Mouse (Mus musculus): Measurements from ENCODE around the gene Olfr222.
"Not testable (repeated sequence)": the region's sequence is repeated elsewhere in the genome, so short reads cannot be mapped to it uniquely, and the experiment has no call there.

The Olfr222 gene

DNA sequence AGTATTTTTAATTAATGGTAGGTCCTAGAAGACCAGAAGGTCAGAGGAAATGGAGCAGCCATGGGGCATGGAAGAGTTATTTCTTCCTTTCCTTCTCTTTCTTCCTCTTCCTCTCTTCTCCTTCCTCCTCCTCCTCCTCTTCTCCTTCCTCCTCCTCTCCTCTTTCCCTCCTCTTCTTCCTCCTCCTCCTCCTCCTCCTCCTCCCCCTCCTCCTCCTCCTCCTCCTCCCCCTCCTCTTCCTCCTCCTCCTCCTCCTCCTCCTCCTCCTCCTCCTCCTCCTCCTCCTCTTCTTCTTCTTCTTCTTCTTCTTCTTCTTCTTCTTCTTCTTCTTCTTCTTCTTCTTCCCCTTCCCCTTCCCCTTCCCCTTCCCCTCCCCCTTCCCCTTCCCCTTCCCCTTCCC is at the start of gene Olfr222:
Gene Olfr222, minus strand, starts transcription at position 101 of the 400 bp plus-strand sequence.
- not testable (repeated sequence) for DNase-seq (ENCODE audit: low spot score in 2 of 2)

DNA sequence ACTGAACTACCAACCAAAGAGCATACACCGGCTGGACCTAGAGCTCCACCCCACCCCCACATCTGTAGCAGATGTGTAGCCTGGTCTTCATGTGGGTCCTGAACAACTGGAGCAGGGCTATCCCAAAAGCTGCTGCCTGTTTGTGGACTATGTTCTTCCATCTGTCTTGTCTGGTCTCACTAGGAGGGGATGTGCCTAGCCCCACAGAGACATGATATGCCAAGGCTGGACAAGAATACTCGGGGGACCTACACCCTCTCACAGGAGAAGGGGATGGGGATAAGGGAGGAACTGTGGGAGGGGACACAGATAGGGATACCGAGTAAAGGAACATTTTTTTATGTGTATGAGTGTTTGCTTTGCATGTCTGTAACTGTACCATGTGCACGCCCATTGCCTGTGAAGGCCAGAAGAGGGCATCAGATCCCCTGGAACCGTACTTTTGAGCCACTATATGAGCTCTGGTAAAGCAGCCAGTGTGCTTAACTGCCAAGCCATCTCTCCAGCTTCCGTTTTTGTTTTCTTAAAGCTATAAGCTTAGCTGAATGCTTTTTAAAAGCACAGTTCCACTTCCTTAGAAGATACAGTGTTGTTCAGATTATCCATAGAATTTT is 48.1 kb upstream of the Olfr222 start:
- peak; percentile 37 to 64 for DNase-seq (ENCODE audit: low spot score in 2 of 2)

DNA sequence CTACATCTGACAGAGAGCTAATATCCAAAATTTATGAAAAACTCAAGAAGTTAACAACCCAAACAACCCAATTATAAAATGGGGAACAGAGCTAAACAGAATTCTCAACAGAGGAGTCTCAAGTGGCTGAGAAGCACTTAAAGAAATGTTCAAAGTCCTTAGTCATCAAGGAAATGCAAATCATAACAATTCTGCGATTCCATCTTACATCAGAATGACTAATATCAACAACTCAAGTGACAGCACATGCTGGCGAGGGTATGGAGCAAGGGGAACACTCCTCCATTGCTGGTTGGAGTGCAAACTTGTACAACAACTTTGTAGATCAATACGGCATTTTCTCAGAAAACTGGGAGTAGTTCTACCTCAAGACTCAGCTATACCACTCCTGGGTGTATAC is 46.2 kb upstream of the Olfr222 start:
- no peak for DNase-seq (ENCODE audit: low spot score in 2 of 2)

- DNase-seq (ENCODE audit: low spot score in 2 of 2), result not testable (repeated sequence)
Measured at GRCm38 (mm10) chr11:59616986-59617385, 41.0 kb upstream of the Olfr222 start.

GRCm38 (mm10) chr11:59614120-59614519 is 38.1 kb upstream of the Olfr222 start:
- no peak for DNase-seq (ENCODE audit: low spot score in 2 of 2)

DNA sequence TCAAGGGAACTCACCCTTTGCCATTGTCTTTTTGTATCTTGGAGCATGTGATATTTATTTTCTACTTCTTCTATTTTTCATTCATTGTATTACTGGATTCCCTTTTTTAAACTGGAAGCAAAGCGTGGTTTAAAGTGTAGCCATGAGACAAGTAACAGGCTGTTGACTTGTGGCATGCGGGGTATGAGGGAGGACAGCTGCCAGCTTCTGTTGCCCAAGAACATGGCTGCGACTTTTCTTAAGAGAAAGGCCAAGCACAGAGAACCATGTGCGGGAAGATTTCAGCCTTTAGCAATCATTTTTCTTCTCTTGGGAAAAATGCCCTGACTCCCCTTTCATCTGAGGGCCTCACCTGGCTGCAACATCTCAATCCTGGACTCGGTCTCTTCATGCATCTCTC is 35.6 kb upstream of the Olfr222 start:
- DNase-seq (ENCODE audit: low spot score in 2 of 2), result no peak

DNA sequence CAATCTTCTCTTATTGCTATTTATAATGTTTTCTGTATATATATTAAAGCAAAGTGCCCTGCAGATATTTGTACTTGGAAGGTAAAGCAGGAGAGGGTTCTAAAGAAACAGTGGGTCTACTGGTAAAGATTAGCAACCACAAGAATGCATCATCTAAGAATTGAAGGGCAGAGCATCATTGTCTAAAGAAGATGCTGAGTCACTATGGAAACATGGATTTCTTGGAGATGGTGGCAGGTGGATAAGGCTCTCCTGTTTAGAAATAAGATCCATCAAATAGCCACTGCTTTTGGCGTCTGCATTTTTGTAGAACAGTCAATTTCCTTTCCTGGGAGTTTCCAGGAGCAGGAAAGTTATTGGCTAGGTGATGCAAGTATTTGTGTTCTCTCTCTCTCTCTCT is 26.3 kb upstream of the Olfr222 start:
- DNase-seq (ENCODE audit: low spot score in 2 of 2), result no peak

DNA sequence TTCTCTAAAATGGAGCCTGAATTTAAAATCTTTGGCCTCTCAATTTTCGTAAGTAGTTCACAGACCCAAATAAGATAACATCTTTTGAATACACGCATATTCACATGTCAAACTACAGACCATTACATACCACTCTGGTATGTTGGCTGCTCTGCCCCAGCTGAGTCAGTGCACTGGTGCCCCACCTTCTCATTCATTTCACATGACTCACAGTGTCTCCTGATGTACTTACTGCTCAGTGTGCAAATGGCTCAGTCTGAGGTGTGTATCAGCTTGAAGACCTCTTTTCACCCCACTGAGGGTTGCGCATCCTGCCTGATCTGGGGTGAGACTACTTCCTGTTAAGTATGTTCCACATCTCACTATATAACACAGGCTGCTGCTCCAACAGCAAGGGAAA is 24.8 kb upstream of the Olfr222 start:
- peak in 1 of 2 experiments; percentile 22 for DNase-seq (ENCODE audit: low spot score in 2 of 2)

- DNase-seq (ENCODE audit: low spot score in 2 of 2), result no peak
Measured at GRCm38 (mm10) chr11:59599211-59599610, 23.2 kb upstream of the Olfr222 start.

DNA sequence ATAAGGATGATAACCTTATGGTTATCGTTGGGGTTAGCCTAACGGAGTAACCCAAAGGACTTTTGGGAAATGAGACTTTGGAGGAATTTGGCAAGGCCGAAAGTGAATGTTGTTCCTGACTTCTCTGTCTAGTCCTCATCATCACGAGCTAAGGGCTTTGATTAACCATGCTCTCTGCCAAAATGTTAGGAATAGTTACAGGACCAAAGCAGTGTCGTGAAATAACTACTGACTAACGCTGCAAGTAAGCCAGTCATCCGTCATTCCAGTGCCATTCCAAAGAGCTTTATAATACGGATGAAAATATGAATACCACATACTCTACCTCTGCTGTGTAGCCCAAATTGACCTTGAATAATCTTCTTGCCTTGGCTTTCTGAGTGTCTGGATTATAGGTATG is 20.9 kb upstream of the Olfr222 start:
- DNase-seq (ENCODE audit: low spot score in 2 of 2), result no peak

DNA sequence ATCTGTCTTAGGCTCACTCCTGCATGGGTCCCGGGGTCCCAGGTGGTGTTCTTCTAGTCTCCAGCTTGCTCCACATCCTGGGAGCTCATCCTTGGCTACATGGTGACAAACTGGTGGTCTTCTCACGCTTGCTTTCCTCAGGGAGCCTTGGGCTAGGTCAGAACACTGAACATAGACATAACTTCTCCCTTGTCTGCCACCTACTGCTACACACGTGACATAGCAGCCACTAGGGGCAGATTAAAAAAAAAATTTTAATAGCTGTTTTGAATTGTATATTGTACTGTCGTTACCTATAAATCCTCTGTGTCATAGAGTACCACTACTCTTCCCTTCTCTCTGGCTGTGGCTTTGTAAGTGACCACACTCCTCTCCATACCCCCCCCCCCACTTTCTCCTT is 20.1 kb upstream of the Olfr222 start:
- no peak for DNase-seq (ENCODE audit: low spot score in 2 of 2)

GRCm38 (mm10) chr11:59593189-59593588 is 17.2 kb upstream of the Olfr222 start, which contains the start of gene Olfr223:
Gene Olfr223 (minus strand): TSS chr11:59593289.
- DNase-seq (ENCODE audit: low spot score in 2 of 2), result no peak

DNA sequence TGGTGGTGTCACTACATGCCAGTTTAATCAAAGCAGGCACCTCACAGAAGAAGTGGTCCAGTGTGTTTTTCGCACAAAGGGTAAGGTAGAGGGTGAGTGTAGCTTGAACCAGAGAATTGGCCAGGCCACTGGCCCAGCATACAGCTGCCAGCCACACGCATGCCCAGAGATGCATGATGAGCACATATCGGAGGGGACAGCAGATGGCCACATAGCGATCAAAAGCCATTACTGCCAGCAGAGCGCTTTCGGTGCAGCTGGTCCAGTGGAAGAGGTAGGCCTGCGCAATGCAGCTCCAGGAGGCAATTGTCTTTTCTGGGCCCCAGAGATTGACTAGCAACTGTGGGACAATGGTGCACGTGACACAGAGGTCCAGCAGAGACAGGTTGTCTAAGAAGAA is 13.5 kb upstream of the Olfr222 start:
- DNase-seq (ENCODE audit: low spot score in 2 of 2), result no peak

DNA sequence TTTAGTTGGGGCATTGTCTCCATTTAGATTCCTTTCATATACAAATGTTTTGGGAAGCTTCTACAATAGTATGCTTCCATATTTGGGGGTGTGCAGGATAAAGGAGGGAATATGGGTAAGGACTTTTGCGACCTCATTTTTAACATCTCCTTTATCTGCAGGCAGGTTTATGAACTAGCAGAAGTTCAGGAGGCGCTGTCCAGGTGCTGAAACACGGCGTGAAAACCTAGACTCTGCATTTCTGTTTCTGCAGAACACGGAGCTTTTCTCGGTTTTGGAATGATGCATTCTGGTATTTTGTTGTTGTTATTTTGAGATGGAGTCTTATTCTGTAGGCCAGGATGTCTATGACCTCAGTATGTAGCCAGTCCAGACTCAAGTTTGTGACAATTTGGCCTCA is 8.5 kb upstream of the Olfr222 start:
- DNase-seq (ENCODE audit: low spot score in 2 of 2), result no peak

DNA sequence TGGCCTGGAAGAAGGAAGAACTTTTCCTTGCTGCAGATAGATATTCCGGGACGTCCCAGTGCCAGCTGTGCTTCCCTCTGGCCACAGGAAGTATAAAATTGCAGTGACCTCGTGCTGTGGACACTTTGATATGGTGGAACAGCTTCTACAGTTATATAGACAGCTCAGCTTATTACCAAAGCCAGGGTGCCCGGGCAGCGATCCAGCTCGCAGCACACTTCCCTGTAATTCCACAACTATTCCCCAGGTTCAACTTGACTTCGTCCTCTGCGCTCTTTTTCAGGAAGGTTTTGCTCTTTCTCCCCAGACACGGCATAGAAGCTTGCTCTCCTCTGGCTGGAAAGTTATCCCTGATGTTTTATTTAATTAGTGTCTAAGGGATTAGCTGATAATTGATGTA is 309 bp downstream of the Olfr222 start:
- peak in 1 of 2 experiments; percentile 25 for DNase-seq (ENCODE audit: low spot score in 2 of 2)

GRCm38 (mm10) chr11:59569306-59569705 is 6.7 kb downstream of the Olfr222 start:
- DNase-seq (ENCODE audit: low spot score in 2 of 2), result no peak

DNA sequence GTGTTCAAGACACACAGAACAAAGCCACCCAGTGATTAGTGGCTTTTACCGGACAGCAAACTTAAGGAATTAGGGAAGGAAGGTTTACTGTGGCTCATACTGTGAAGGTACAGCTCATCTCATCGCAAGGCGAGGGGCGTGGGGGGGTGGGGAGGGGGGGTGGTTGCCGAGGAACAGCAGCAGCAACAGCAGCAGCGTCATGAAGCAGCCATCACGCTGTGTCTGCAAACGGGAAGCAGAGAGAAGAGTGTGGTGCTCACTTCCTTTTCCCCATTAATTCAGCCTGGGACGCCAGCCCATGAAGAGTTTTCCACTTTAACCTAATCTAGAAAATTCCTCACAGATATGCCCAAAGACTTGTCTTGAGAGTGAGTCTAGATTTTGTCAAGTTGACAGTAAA is 13.2 kb downstream of the Olfr222 start:
- no peak for DNase-seq (ENCODE audit: low spot score in 2 of 2)

DNA sequence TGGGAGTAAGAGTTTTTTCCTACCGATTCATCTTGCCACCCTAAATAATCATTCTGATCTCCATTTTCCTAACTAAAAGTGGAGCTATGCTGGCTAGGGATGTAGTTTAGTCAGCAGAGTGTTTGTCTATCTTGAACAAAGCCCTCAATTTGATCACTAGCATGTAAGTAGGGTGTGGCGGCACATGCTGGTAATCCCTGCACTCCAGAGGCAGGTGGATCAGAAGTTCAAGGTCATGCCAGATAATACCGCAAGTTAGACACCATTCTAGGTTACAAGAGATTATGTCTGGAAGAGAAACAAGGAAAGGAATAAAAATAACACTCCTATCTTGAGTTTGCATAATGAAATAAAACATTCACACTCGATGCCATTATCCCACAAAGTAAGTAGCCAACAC is 13.7 kb downstream of the Olfr222 start:
- DNase-seq (ENCODE audit: low spot score in 2 of 2), result no peak

- DNase-seq (ENCODE audit: low spot score in 2 of 2), result no peak
Measured at GRCm38 (mm10) chr11:59560906-59561305, 15.1 kb downstream of the Olfr222 start.

DNA sequence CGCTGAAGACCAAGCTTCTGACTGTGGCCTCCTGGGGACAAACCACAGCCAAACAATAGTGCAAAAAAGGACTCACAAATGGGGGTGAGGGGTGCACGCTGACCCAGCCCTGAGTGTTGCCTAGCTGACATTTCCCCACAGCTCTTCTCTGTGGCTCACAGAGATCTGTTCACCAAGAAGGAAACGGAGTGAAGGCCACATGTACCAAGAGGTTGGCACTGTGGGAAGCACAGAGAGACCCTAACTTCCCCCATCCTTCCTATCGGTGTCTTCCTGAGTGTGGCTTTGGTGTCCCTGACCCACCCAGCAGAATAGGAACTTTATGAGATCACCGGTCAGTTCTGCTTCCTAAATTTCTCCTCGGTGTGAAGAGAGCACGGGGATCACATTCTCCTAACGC is 21.5 kb downstream of the Olfr222 start:
- no peak for DNase-seq (ENCODE audit: low spot score in 2 of 2)

DNA sequence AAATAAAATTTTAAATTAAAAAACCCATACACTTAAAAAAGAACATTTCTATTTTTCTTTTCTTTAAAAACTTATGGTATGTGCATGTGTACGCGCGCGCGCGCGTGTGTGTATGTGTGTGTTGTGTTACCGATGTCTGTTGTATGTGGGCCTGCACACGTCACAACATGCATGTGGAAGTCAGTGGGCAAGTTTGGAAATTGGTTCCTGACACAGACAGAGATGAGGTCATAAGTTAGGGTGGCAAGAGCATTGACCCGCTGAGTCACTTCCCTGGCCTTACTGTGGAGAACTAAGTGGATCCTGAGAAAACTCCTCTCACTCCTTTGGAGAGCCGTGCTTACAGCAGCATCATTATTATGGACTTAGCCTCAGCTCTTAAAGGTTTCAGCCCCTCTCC is 21.9 kb downstream of the Olfr222 start:
- no peak for DNase-seq (ENCODE audit: low spot score in 2 of 2)

DNA sequence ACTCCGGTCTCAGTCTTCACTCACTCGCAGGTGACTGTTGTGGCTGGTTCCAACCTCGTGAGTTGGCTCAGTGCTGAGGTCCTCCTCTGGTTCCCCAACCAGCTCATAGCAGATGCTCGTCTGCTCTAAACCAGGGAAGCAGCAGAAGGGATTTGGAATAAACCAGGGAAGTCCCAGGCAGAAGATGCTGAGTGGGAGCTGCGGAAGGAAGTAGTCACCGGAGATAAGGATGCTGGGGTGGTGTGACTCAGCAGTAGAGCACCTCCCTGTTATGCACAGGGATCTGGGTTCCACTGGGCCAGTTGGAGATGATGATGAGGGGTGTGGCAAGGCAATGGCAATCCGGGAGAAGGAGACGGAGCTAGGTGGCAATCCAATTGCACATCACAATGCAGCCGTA is 32.0 kb downstream of the Olfr222 start:
- DNase-seq (ENCODE audit: low spot score in 2 of 2), result no peak

DNA sequence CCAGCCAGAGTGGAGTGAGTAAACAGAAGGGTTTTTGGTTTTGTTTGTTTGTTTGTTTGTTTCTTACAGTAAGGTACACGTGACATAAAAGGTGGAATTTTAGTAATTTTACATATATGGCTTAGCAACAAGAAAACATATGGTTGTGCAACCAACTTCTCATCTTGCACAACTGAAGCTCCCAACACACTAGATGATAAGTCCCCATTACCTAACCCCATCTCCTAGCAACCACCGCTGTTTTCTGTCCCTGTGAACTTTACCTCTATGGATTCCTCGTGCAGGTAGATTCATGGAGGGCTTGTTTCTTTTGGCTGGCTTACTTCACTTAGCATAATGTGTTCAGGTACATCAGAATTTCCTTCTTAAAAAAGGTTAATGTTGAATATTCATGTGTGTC is 32.7 kb downstream of the Olfr222 start:
- no peak for DNase-seq (ENCODE audit: low spot score in 2 of 2)

DNA sequence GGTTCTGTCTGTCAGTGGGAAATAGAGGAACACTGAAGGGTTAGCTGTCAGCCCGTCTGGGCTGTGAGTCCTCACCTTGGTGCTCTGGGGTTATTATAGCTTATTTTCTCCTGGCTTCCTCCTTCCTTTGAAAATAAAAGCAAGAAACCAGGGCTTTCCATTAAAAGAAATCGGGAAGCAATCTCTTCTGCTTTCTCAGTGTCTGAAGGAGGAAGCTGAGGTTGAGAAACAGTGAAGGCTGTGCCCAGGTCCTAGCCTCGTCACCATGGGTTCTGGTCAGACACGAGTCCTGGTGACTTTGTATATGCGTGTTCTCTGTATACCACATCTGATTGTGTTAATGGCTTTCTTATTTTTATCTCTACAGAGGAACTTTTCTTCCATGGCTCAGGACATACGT is 33.6 kb downstream of the Olfr222 start:
- DNase-seq (ENCODE audit: low spot score in 2 of 2), result no peak

All from urinary bladder, postnatal 4 days (tissue).